Mouse (Mus musculus): ENCODE results near the gene Mast1. TPM values are rescaled to one million over a fixed set of nuclear protein-coding genes. Genes with fewer than 3 reads are reported as not detected.

Mast1 gene
- polyA plus RNA-seq (2014; fragmentation: Nextera tagmentation; extraction: Ambion mirVana) = 13.8 and 14.6 TPM in 2 replicates

GRCm38 (mm10) chr8:84936962-84937546, at the start of gene Mast1:
Mast1 (minus strand) TSS chr8:84937359.
- H3K27ac ChIP-seq (ENCODE audit: low read depth, low read length) = peak within 1 kb of the TSS; percentile 49; the same call in 1 of the 2 replicates
- WGBS = 0% methylated on average over 45 of the region's 50 CpGs
- peak within 1 kb of the TSS; percentile 47 for H3K4me3 ChIP-seq (ENCODE audit: low read depth, low read length)
- H3K4me2 ChIP-seq (ENCODE audit: low read depth) = peak within 1 kb of the TSS; percentile 69
- H3K4me1 ChIP-seq (ENCODE audit: control insufficient read depth, insufficient read depth, low read length) = peaks cover 16% of the 10 kb centered on the region
- peak; percentile 61 for ATAC-seq (ENCODE audit: insufficient read depth, low FRiP score, low TSS enrichment)
- DNase-seq (ENCODE audit: low spot score) = peak; percentile 86
- no peaks in the 10 kb centered on the region for H3K9me3 ChIP-seq (ENCODE audit: control insufficient read depth, low read length)
- peaks cover 35% of the 10 kb centered on the region for H3K27me3 ChIP-seq (ENCODE audit: control insufficient read depth, insufficient read depth, low read length)
- H3K36me3 ChIP-seq (ENCODE audit: control insufficient read depth, insufficient read depth, low read length) = no peaks in the 10 kb centered on the region
- peak within 1 kb of the TSS; percentile 71 for H3K9ac ChIP-seq (ENCODE audit: low read length)

GRCm38 (mm10) chr8:84986379-84986945, 49.3 kb upstream of the Mast1 start:
- Histone ChIP-seq H3K9ac (ENCODE audit: low read length) (no peak overlapping the region), H3K27me3 (ENCODE audit: control insufficient read depth, insufficient read depth, low read length) (peaks cover 10% of the 10 kb centered on the region), H3K4me3 (ENCODE audit: low read depth, low read length) (peak overlapping the region; percentile 43; the same call in 1 of the 2 replicates), H3K27ac (ENCODE audit: low read depth, low read length) (no peak overlapping the region), H3K9me3 (ENCODE audit: control insufficient read depth, low read length) (no peaks in the 10 kb centered on the region), H3K36me3 (ENCODE audit: control insufficient read depth, insufficient read depth, low read length) (no peaks in the 10 kb centered on the region), H3K4me2 (ENCODE audit: low read depth) (peak overlapping the region; percentile 97), H3K4me1 (ENCODE audit: control insufficient read depth, insufficient read depth, low read length) (peaks cover 18% of the 10 kb centered on the region)
- DNase-seq (ENCODE audit: low spot score) (no peak), ATAC-seq (ENCODE audit: insufficient read depth, low FRiP score, low TSS enrichment) (no peak)
- 46% methylated on average over 8 of the region's 8 CpGs for WGBS

GRCm38 (mm10) chr8:84985684-84986378, 48.7 kb upstream of the Mast1 start:
- under 1% methylated on average over 53 of the region's 53 CpGs for WGBS
- Histone ChIP-seq H3K9me3 (ENCODE audit: control insufficient read depth, low read length) (no peaks in the 10 kb centered on the region), H3K4me3 (ENCODE audit: low read depth, low read length) (peak overlapping the region; percentile 43), H3K4me1 (ENCODE audit: control insufficient read depth, insufficient read depth, low read length) (peaks cover 20% of the 10 kb centered on the region), H3K27ac (ENCODE audit: low read depth, low read length) (no peak overlapping the region), H3K9ac (ENCODE audit: low read length) (peak overlapping the region; percentile 43), H3K36me3 (ENCODE audit: control insufficient read depth, insufficient read depth, low read length) (no peaks in the 10 kb centered on the region), H3K27me3 (ENCODE audit: control insufficient read depth, insufficient read depth, low read length) (peaks cover 10% of the 10 kb centered on the region), H3K4me2 (ENCODE audit: low read depth) (peak overlapping the region; percentile 97)
- ATAC-seq (ENCODE audit: insufficient read depth, low FRiP score, low TSS enrichment) = no peak
- DNase-seq (ENCODE audit: low spot score) = peak; percentile 81

- ATAC-seq (ENCODE audit: insufficient read depth, low FRiP score, low TSS enrichment) (no peak), DNase-seq (ENCODE audit: low spot score) (no peak)
- peaks cover 20% of the 10 kb centered on the region for H3K4me1 ChIP-seq (ENCODE audit: control insufficient read depth, insufficient read depth, low read length)
- no peaks in the 10 kb centered on the region for H3K36me3 ChIP-seq (ENCODE audit: control insufficient read depth, insufficient read depth, low read length)
- H3K4me3 ChIP-seq (ENCODE audit: low read depth, low read length) = peak overlapping the region; percentile 43
- no peak overlapping the region for H3K27ac ChIP-seq (ENCODE audit: low read depth, low read length)
- H3K27me3 ChIP-seq (ENCODE audit: control insufficient read depth, insufficient read depth, low read length) = peaks cover 15% of the 10 kb centered on the region
- H3K4me2 ChIP-seq (ENCODE audit: low read depth) = peak overlapping the region; percentile 97
- under 1% methylated on average over 23 of the region's 23 CpGs for WGBS
- H3K9me3 ChIP-seq (ENCODE audit: control insufficient read depth, low read length) = no peaks in the 10 kb centered on the region
- peak overlapping the region; percentile 43 for H3K9ac ChIP-seq (ENCODE audit: low read length)
These were observed 48.0 kb upstream of the Mast1 start for GRCm38 (mm10) chr8:84985049-84985683.

GRCm38 (mm10) chr8:84984294-84985048, 47.3 kb upstream of the Mast1 start:
- H3K9ac ChIP-seq (ENCODE audit: low read length) = no peak overlapping the region
- no peaks in the 10 kb centered on the region for H3K36me3 ChIP-seq (ENCODE audit: control insufficient read depth, insufficient read depth, low read length)
- peaks cover 21% of the 10 kb centered on the region for H3K27me3 ChIP-seq (ENCODE audit: control insufficient read depth, insufficient read depth, low read length)
- peaks cover 26% of the 10 kb centered on the region for H3K4me1 ChIP-seq (ENCODE audit: control insufficient read depth, insufficient read depth, low read length)
- no peaks in the 10 kb centered on the region for H3K9me3 ChIP-seq (ENCODE audit: control insufficient read depth, low read length)
- H3K27ac ChIP-seq (ENCODE audit: low read depth, low read length) = no peak overlapping the region
- H3K4me2 ChIP-seq (ENCODE audit: low read depth) = peak overlapping the region; percentile 97
- DNase-seq (ENCODE audit: low spot score) (no peak), ATAC-seq (ENCODE audit: insufficient read depth, low FRiP score, low TSS enrichment) (no peak)
- WGBS = 14% methylated on average over 16 of the region's 16 CpGs
- H3K4me3 ChIP-seq (ENCODE audit: low read depth, low read length) = no peak overlapping the region

- no peak overlapping the region for H3K27ac ChIP-seq (ENCODE audit: low read depth, low read length)
- ATAC-seq (ENCODE audit: insufficient read depth, low FRiP score, low TSS enrichment) (no peak), DNase-seq (ENCODE audit: low spot score) (no peak)
- no peak overlapping the region for H3K9ac ChIP-seq (ENCODE audit: low read length)
- H3K4me3 ChIP-seq (ENCODE audit: low read depth, low read length) = no peak overlapping the region
- H3K4me1 ChIP-seq (ENCODE audit: control insufficient read depth, insufficient read depth, low read length) = peaks cover 41% of the 10 kb centered on the region
- H3K27me3 ChIP-seq (ENCODE audit: control insufficient read depth, insufficient read depth, low read length) = peaks cover 33% of the 10 kb centered on the region
- no peaks in the 10 kb centered on the region for H3K9me3 ChIP-seq (ENCODE audit: control insufficient read depth, low read length)
- no peak overlapping the region for H3K4me2 ChIP-seq (ENCODE audit: low read depth)
- WGBS = 67% methylated on average over 3 of the region's 3 CpGs
- no peaks in the 10 kb centered on the region for H3K36me3 ChIP-seq (ENCODE audit: control insufficient read depth, insufficient read depth, low read length)
These were observed 45.4 kb upstream of the Mast1 start for GRCm38 (mm10) chr8:84982499-84983011.

- 80% methylated on average over 15 of the region's 15 CpGs for WGBS
- DNase-seq (ENCODE audit: low spot score) = no peak
- peaks cover 46% of the 10 kb centered on the region for H3K4me1 ChIP-seq (ENCODE audit: control insufficient read depth, insufficient read depth, low read length)
- H3K4me3 ChIP-seq (ENCODE audit: low read depth, low read length) = no peak overlapping the region
- no peak for ATAC-seq (ENCODE audit: insufficient read depth, low FRiP score, low TSS enrichment)
- H3K27me3 ChIP-seq (ENCODE audit: control insufficient read depth, insufficient read depth, low read length) = peaks cover 37% of the 10 kb centered on the region
- no peaks in the 10 kb centered on the region for H3K9me3 ChIP-seq (ENCODE audit: control insufficient read depth, low read length)
- no peaks in the 10 kb centered on the region for H3K36me3 ChIP-seq (ENCODE audit: control insufficient read depth, insufficient read depth, low read length)
- no peak overlapping the region for H3K27ac ChIP-seq (ENCODE audit: low read depth, low read length)
- no peak overlapping the region for H3K9ac ChIP-seq (ENCODE audit: low read length)
- H3K4me2 ChIP-seq (ENCODE audit: low read depth) = no peak overlapping the region
These were observed 44.7 kb upstream of the Mast1 start for GRCm38 (mm10) chr8:84981644-84982498.

All from neural tube, embryonic 11.5 days (tissue).